Mouse (Mus musculus) lung, postnatal 0 days (tissue): ENCODE data around the gene Gm7075.

ENCODE experiments used
- CTCF ChIP-seq: IDR thresholded peaks from 2 replicates; pipeline ENCODE4 v1.5.1; 2016; ENCODE audit warnings: antibody characterized with exemption, mild to moderate bottlenecking
- EP300 ChIP-seq: IDR thresholded peaks from 2 replicates; pipeline ENCODE4 v1.6.1; 2016; ENCODE audit warnings: antibody characterized with exemption, mild to moderate bottlenecking, control low read depth

DNA sequence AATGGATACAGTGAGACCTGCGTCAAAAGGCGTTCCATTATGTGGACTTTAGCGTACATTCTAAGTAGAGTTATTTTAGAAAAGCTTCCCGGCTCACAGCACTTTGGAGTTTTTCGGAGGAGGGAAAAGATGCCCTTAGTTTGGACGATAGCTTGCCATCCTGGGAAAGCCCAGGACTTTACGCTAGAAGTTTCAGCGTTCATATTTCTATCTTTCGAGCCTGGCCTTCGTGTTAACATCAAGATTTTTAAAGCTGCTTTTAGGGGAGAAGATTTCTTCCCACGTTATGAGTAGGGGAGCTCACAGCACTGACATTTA lies 7.4 kb upstream of the Gm7075 start:
- TF ChIP-seq CTCF (no peak), EP300 (no peak)
